Comparison of ENCODE assay signal across 16 mouse cellular contexts in genomic region chrX:12299236-12299635, GRCm38 (mm10).
DNase-seq lines count a peak whose midpoint lies in the region; ATAC-seq and TF ChIP-seq lines count a peak whose summit lies in the region.
"Had no signal": no experiment of that assay in that cellular context is flagged by ENCODE, and none has a peak within 500 bp of the region (broad histone marks: within the 10 kb centered on the region; RNA-seq: fewer than 3 reads in every experiment).

No protein-coding gene starts in this region.

- H3K36me3 ChIP-seq in ES-Bruce4 (ENCODE audit: control insufficient read depth, insufficient read depth, low read length, poor library complexity, severe bottlenecking), result no peaks in the 10 kb centered on the region
- H3K36me3 ChIP-seq in hindbrain, embryonic 16.5 days (ENCODE audit: control insufficient read depth, insufficient read depth, low read length), result no peaks in the 10 kb centered on the region
- H3K36me3 ChIP-seq: embryonic facial prominence, embryonic 10.5 days; embryonic facial prominence, embryonic 12.5 days; forebrain, embryonic 15.5 days had no signal

- no peak overlapping the region for H3K27ac ChIP-seq in ES-Bruce4 (ENCODE audit: insufficient read depth, low read length)
- no peak overlapping the region for H3K27ac ChIP-seq in hindbrain, embryonic 16.5 days (ENCODE audit: low read depth, low read length)
- H3K27ac ChIP-seq: embryonic facial prominence, embryonic 10.5 days; embryonic facial prominence, embryonic 12.5 days; forebrain, embryonic 13.5 days; forebrain, embryonic 15.5 days had no signal

- no peak for TF ChIP-seq CTCF in ES-Bruce4 (IDR thresholded peaks at IDR 0.05; ENCODE audit: low read depth, low read length)

- no peak overlapping the region for H3K9ac ChIP-seq in ES-Bruce4 (ENCODE audit: low read depth, poor library complexity, severe bottlenecking)
- no peak overlapping the region for H3K9ac ChIP-seq in hindbrain, embryonic 16.5 days (ENCODE audit: low read depth, low read length)
- H3K9ac ChIP-seq: embryonic facial prominence, embryonic 12.5 days; forebrain, embryonic 13.5 days; forebrain, embryonic 15.5 days; forebrain, postnatal 0 days had no signal

- DNase-seq in ES-CJ7 (ENCODE audit: low read depth, low spot score) (peak; percentile 55), ZHBTc4 (ENCODE audit: low read depth, low spot score) (peak; percentile 79)
- no peak for DNase-seq in right cerebral cortex, postnatal 10 days (ENCODE audit: low spot score in 2 of 2)
- DNase-seq: adrenal gland, adult 2 months; adrenal gland, postnatal 10 days; adrenal gland, postnatal 25 days; cerebellum, adult 11 months; cerebellum, adult 9-10 months; forebrain, postnatal 0 days had no signal

- 84% methylated on average over 11 of the region's 11 CpGs for WGBS in hindbrain, embryonic 16.5 days

- ATAC-seq in hindbrain, embryonic 16.5 days, result no peak
- ATAC-seq: forebrain, embryonic 13.5 days; forebrain, embryonic 15.5 days; forebrain, postnatal 0 days; Patski had no signal

- TF ChIP-seq POLR2A in ES-Bruce4 (IDR thresholded peaks at IDR 0.05; ENCODE audit: insufficient read depth, low read length), result no peak

- H3K4me1 ChIP-seq in ES-Bruce4 (ENCODE audit: control insufficient read depth, insufficient read depth, low read length), result no peaks in the 10 kb centered on the region
- no peaks in the 10 kb centered on the region for H3K4me1 ChIP-seq in hindbrain, embryonic 16.5 days (ENCODE audit: control insufficient read depth, insufficient read depth, low read depth, low read length)
- H3K4me1 ChIP-seq: forebrain, embryonic 15.5 days had no signal

- no peak overlapping the region for H3K4me3 ChIP-seq in ES-Bruce4 (ENCODE audit: low read depth, low read length)
- no peak overlapping the region for H3K4me3 ChIP-seq in hindbrain, embryonic 16.5 days (ENCODE audit: low read length)
- H3K4me3 ChIP-seq: embryonic facial prominence, embryonic 10.5 days; embryonic facial prominence, embryonic 12.5 days; forebrain, embryonic 13.5 days; forebrain, embryonic 15.5 days had no signal

- H3K27me3 ChIP-seq in ES-Bruce4 (ENCODE audit: control insufficient read depth, insufficient read depth, low read length, poor library complexity, severe bottlenecking), result no peaks in the 10 kb centered on the region
- H3K27me3 ChIP-seq in hindbrain, embryonic 16.5 days (replicated peaks; ENCODE audit: control insufficient read depth, insufficient read depth, low read length), result no peaks in the 10 kb centered on the region
- H3K27me3 ChIP-seq: forebrain, embryonic 13.5 days; forebrain, embryonic 15.5 days; Patski had no signal

- no peaks in the 10 kb centered on the region for H3K9me3 ChIP-seq in ES-Bruce4 (replicated peaks; ENCODE audit: control insufficient read depth, insufficient read depth, low read length, poor library complexity, severe bottlenecking)
- H3K9me3 ChIP-seq in hindbrain, embryonic 16.5 days (ENCODE audit: control insufficient read depth, low read length), result no peaks in the 10 kb centered on the region
- H3K9me3 ChIP-seq: embryonic facial prominence, embryonic 10.5 days; embryonic facial prominence, embryonic 12.5 days; forebrain, embryonic 13.5 days; forebrain, embryonic 15.5 days had no signal

- H3K4me2 ChIP-seq in hindbrain, embryonic 16.5 days (ENCODE audit: low read length), result no peak overlapping the region
- H3K4me2 ChIP-seq: embryonic facial prominence, embryonic 12.5 days; forebrain, embryonic 13.5 days; forebrain, embryonic 15.5 days had no signal

- TF ChIP-seq EP300 in ES-Bruce4 (IDR thresholded peaks at IDR 0.05; ENCODE audit: insufficient read depth, low read depth, low read length), result 0 out of 2 replicates have a peak, but pooled peaks have one; percentile 38

Comparison
In these comparisons a context has a peak if more than half of its experiments do, and no peak if none do; other contexts are left out.
1. DNase-seq: peak in ES-CJ7 (single experiment) and ZHBTc4 (single experiment); none in right cerebral cortex, postnatal 10 days (0 of 2).